Comparison of ENCODE assay signal across 21 mouse cellular contexts in the genomic region with DNA sequence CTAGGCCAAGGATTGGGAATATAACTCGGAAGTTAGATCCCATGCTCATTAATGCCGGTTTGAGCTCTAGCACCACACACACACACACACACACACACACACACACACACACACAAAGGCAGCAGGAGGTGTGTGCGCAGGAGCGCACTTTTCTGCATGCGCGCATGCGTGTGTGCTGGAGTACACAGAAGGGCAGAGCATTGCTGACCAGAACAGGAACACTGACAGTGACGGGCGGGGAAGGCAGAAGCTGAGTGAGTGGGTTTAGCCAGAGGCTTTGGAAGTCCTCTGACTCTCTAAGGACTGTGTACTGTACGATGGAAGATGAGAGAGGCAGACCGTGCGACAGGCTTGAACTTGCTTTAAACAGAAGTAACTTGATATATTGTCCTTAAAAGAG. TPM values are rescaled to one million over a fixed set of nuclear protein-coding genes. Genes with fewer than 3 reads are reported as not detected.
A peak's percentile ranks its signal among the peaks of the same experiment; 100 is the strongest.
DNase-seq lines count a peak whose midpoint lies in the region; ATAC-seq lines count a peak whose summit lies in the region.
"Had no signal": no experiment of that assay in that cellular context is flagged by ENCODE, and none has a peak within 500 bp of the region (broad histone marks: within the 10 kb centered on the region; RNA-seq: fewer than 3 reads in every experiment).

No protein-coding gene starts in this region.

- peaks cover 12% of the 10 kb centered on the region for H3K4me1 ChIP-seq in heart, embryonic 13.5 days
- H3K4me1 ChIP-seq in embryonic facial prominence, embryonic 13.5 days, result peaks cover 11% of the 10 kb centered on the region
- peaks cover 14% of the 10 kb centered on the region for H3K4me1 ChIP-seq in liver, embryonic 16.5 days (ENCODE audit: control insufficient read depth, low read depth, low read length)
- H3K4me1 ChIP-seq in limb, embryonic 10.5 days, result peaks cover 7% of the 10 kb centered on the region; the same call in 1 of the 2 replicates

- H3K4me3 ChIP-seq in heart, embryonic 13.5 days, result no peak overlapping the region
- H3K4me3 ChIP-seq in embryonic facial prominence, embryonic 13.5 days, result no peak overlapping the region
- peak overlapping the region; percentile 45 for H3K4me3 ChIP-seq in liver, embryonic 16.5 days (ENCODE audit: low read depth, low read length)
- H3K4me3 ChIP-seq in limb, embryonic 10.5 days, result no peak overlapping the region
- H3K4me3 ChIP-seq: hindbrain, embryonic 15.5 days; layer of hippocampus, adult 2 months; midbrain, embryonic 13.5 days; stomach, embryonic 15.5 days had no signal

- 86% methylated on average over 12 of the region's 12 CpGs for WGBS in heart, embryonic 13.5 days
- 74% methylated on average over 12 of the region's 12 CpGs for WGBS in embryonic facial prominence, embryonic 13.5 days
- WGBS in liver, embryonic 16.5 days (ENCODE audit: insufficient replicate concordance), result 58% methylated on average over 12 of the region's 12 CpGs
- 87% methylated on average over 12 of the region's 12 CpGs for WGBS in limb, embryonic 10.5 days

- DNase-seq in heart, adult 11 months, result no peak
- peak; percentile 75 for DNase-seq in MN1 (ENCODE audit: low spot score)
- DNase-seq in gastrocnemius, adult 8-10 months (ENCODE audit: low spot score in 2 of 2), result no peak
- no peak for DNase-seq in ovary, postnatal 14 days (ENCODE audit: low spot score)
- no peak for DNase-seq in limb, embryonic 10.5 days (ENCODE audit: low spot score)
- DNase-seq: cerebellum, adult 9-10 months; forebrain, postnatal 0 days; gastrocnemius, postnatal 10 days; kidney, adult 11 months; right cerebral cortex, adult 18-20 months had no signal

- peak overlapping the region; percentile 62; the same call in 1 of the 2 replicates for H3K9ac ChIP-seq in heart, embryonic 13.5 days
- no peak overlapping the region for H3K9ac ChIP-seq in embryonic facial prominence, embryonic 13.5 days
- peak overlapping the region; percentile 46 for H3K9ac ChIP-seq in liver, embryonic 16.5 days (ENCODE audit: low read depth, low read length)
- H3K9ac ChIP-seq: forebrain, postnatal 0 days; hindbrain, embryonic 15.5 days; lung, embryonic 14.5 days; midbrain, embryonic 13.5 days; stomach, embryonic 15.5 days had no signal

- no peaks in the 10 kb centered on the region for H3K27me3 ChIP-seq in heart, embryonic 13.5 days (replicated peaks)
- no peaks in the 10 kb centered on the region for H3K27me3 ChIP-seq in embryonic facial prominence, embryonic 13.5 days
- no peaks in the 10 kb centered on the region for H3K27me3 ChIP-seq in liver, embryonic 16.5 days (ENCODE audit: control insufficient read depth, insufficient read depth, low read depth, low read length)
- no peaks in the 10 kb centered on the region for H3K27me3 ChIP-seq in limb, embryonic 10.5 days (ENCODE audit: low read depth, poor library complexity, severe bottlenecking)
- H3K27me3 ChIP-seq: hindbrain, embryonic 15.5 days; midbrain, embryonic 13.5 days; stomach, embryonic 15.5 days had no signal

- no peak for ATAC-seq in heart, embryonic 13.5 days (ENCODE audit: extremely low read depth, insufficient number of reproducible peaks, low FRiP score, low TSS enrichment)
- no peak for ATAC-seq in embryonic facial prominence, embryonic 13.5 days (ENCODE audit: insufficient number of reproducible peaks, insufficient read depth, low FRiP score, low TSS enrichment, low read depth)
- ATAC-seq in liver, embryonic 16.5 days (ENCODE audit: low read depth), result peak; percentile 14; the same call in 1 of the 2 replicates
- ATAC-seq: forebrain, postnatal 0 days; midbrain, embryonic 13.5 days had no signal

- peak overlapping the region; percentile 39; the same call in 1 of the 2 replicates for H3K4me2 ChIP-seq in heart, embryonic 13.5 days
- H3K4me2 ChIP-seq in embryonic facial prominence, embryonic 13.5 days, result peak overlapping the region; percentile 27; the same call in 1 of the 2 replicates
- peak overlapping the region; percentile 54 for H3K4me2 ChIP-seq in liver, embryonic 16.5 days (ENCODE audit: low read depth, low read length)
- H3K4me2 ChIP-seq: hindbrain, embryonic 15.5 days; midbrain, embryonic 13.5 days had no signal

- H3K27ac ChIP-seq in heart, embryonic 13.5 days (replicated peaks), result no peak overlapping the region
- no peak overlapping the region for H3K27ac ChIP-seq in embryonic facial prominence, embryonic 13.5 days
- peak overlapping the region; percentile 78; the same call in 1 of the 2 replicates for H3K27ac ChIP-seq in liver, embryonic 16.5 days (ENCODE audit: low read length)
- no peak overlapping the region for H3K27ac ChIP-seq in limb, embryonic 10.5 days
- H3K27ac ChIP-seq: hindbrain, embryonic 15.5 days; layer of hippocampus, adult 2 months; macrophage; midbrain, embryonic 13.5 days; stomach, embryonic 15.5 days had no signal

- H3K9me3 ChIP-seq in heart, embryonic 13.5 days, result no peaks in the 10 kb centered on the region
- no peaks in the 10 kb centered on the region for H3K9me3 ChIP-seq in embryonic facial prominence, embryonic 13.5 days
- no peaks in the 10 kb centered on the region for H3K9me3 ChIP-seq in liver, embryonic 16.5 days (replicated peaks; ENCODE audit: control insufficient read depth, low read length)
- no peaks in the 10 kb centered on the region for H3K9me3 ChIP-seq in limb, embryonic 10.5 days (replicated peaks)
- H3K9me3 ChIP-seq: G1E; hindbrain, embryonic 15.5 days; midbrain, embryonic 13.5 days; stomach, embryonic 15.5 days had no signal

- peaks cover 12% of the 10 kb centered on the region for H3K36me3 ChIP-seq in heart, embryonic 13.5 days
- H3K36me3 ChIP-seq in embryonic facial prominence, embryonic 13.5 days, result peaks cover 7% of the 10 kb centered on the region
- no peaks in the 10 kb centered on the region for H3K36me3 ChIP-seq in liver, embryonic 16.5 days (ENCODE audit: control insufficient read depth, insufficient read depth)
- H3K36me3 ChIP-seq in limb, embryonic 10.5 days, result peaks cover 14% of the 10 kb centered on the region
- H3K36me3 ChIP-seq: hindbrain, embryonic 15.5 days; stomach, embryonic 15.5 days had no signal

RNA-seq across cellular contexts. Expression of gene Ccdc62, which starts 3.1 kb away (rescaled TPM):
- 3.7 TPM in 2 replicates for polyA plus RNA-seq in heart, embryonic 13.5 days (2015; fragmentation: Nextera tagmentation; extraction: Ambion mirVana)
- polyA plus RNA-seq in embryonic facial prominence, embryonic 13.5 days (2015; fragmentation: Nextera tagmentation; extraction: Ambion mirVana), result 8.6 and 9.5 TPM in 2 replicates
- polyA plus RNA-seq in liver, embryonic 16.5 days (2015; fragmentation: Nextera tagmentation; extraction: Ambion mirVana), result 2.2 and 2.4 TPM in 2 replicates
- 1 to 10 TPM in 3 of 4 experiments, under 1 TPM in 1; 0.56 to 2.1 (median 1.3) TPM for total RNA-seq in gastrocnemius, adult 8-10 months (2022)
- polyA plus RNA-seq in limb, embryonic 10.5 days (2016; fragmentation: Nextera tagmentation; extraction: Ambion mirVana), result 4.0 and 6.2 TPM in 2 replicates

RNA-seq across cellular contexts. Expression of gene Gm43518, which starts 6.3 kb away (rescaled TPM):
- polyA plus RNA-seq in heart, embryonic 13.5 days (2015; fragmentation: Nextera tagmentation; extraction: Ambion mirVana), result 1.3 and 2.9 TPM in 2 replicates
- 3.9 and 4.6 TPM in 2 replicates for polyA plus RNA-seq in embryonic facial prominence, embryonic 13.5 days (2015; fragmentation: Nextera tagmentation; extraction: Ambion mirVana)
- polyA plus RNA-seq in liver, embryonic 16.5 days (2015; fragmentation: Nextera tagmentation; extraction: Ambion mirVana), result 1.3 and 1.7 TPM in 2 replicates
- total RNA-seq in gastrocnemius, adult 8-10 months (2022), result under 1 TPM in 1 of 4 experiments, not detected in 3; 0.94 TPM
- 1.3 and 3.2 TPM in 2 replicates for polyA plus RNA-seq in limb, embryonic 10.5 days (2016; fragmentation: Nextera tagmentation; extraction: Ambion mirVana)
- polyA plus RNA-seq: G1E, macrophage had no signal

RNA-seq across cellular contexts. Expression of gene Denr, which starts 26.6 kb away (rescaled TPM):
- polyA plus RNA-seq in heart, embryonic 13.5 days (2015; fragmentation: Nextera tagmentation; extraction: Ambion mirVana), result 81.9 and 97.3 TPM in 2 replicates
- 167 and 174 TPM in 2 replicates for polyA plus RNA-seq in embryonic facial prominence, embryonic 13.5 days (2015; fragmentation: Nextera tagmentation; extraction: Ambion mirVana)
- polyA plus RNA-seq in liver, embryonic 16.5 days (2015; fragmentation: Nextera tagmentation; extraction: Ambion mirVana), result 37.6 and 40.6 TPM in 2 replicates
- 10 to 100 TPM; 49.2 to 59.2 (median 52.6) TPM for total RNA-seq in gastrocnemius, adult 8-10 months (2022)
- 179 and 186 TPM in 2 replicates for polyA plus RNA-seq in limb, embryonic 10.5 days (2016; fragmentation: Nextera tagmentation; extraction: Ambion mirVana)

RNA-seq across cellular contexts. Expression of gene Hip1r, which starts 39.9 kb away (rescaled TPM):
- 4.7 and 5.6 TPM in 2 replicates for polyA plus RNA-seq in heart, embryonic 13.5 days (2015; fragmentation: Nextera tagmentation; extraction: Ambion mirVana)
- polyA plus RNA-seq in embryonic facial prominence, embryonic 13.5 days (2015; fragmentation: Nextera tagmentation; extraction: Ambion mirVana), result 9.6 and 12.3 TPM in 2 replicates
- 12.4 and 16.3 TPM in 2 replicates for polyA plus RNA-seq in liver, embryonic 16.5 days (2015; fragmentation: Nextera tagmentation; extraction: Ambion mirVana)
- total RNA-seq in gastrocnemius, adult 8-10 months (2022), result 10 to 100 TPM in 2 of 4 experiments, 1 to 10 TPM in 2; 8.7 to 15.9 (median 11.4) TPM
- polyA plus RNA-seq in limb, embryonic 10.5 days (2016; fragmentation: Nextera tagmentation; extraction: Ambion mirVana), result 7.1 and 8.3 TPM in 2 replicates

RNA-seq across cellular contexts. Expression of gene Hcar1, which starts 53.7 kb away (rescaled TPM):
- polyA plus RNA-seq in heart, embryonic 13.5 days (2015; fragmentation: Nextera tagmentation; extraction: Ambion mirVana), result 0.10 and 0.20 TPM in 2 replicates
- 0.23 and 0.28 TPM in 2 replicates for polyA plus RNA-seq in embryonic facial prominence, embryonic 13.5 days (2015; fragmentation: Nextera tagmentation; extraction: Ambion mirVana)
- 0.08 and 0.15 TPM in 2 replicates for polyA plus RNA-seq in liver, embryonic 16.5 days (2015; fragmentation: Nextera tagmentation; extraction: Ambion mirVana)
- total RNA-seq in gastrocnemius, adult 8-10 months (2022), result under 1 TPM; 0.12 to 0.72 (median 0.32) TPM
- not detected in 2 replicates for polyA plus RNA-seq in limb, embryonic 10.5 days (2016; fragmentation: Nextera tagmentation; extraction: Ambion mirVana)
- total RNA-seq: neutrophil, adult 5-6 weeks had no signal
- polyA plus RNA-seq: G1E, macrophage had no signal
